Mouse (Mus musculus) gastrocnemius, postnatal 4 days (tissue): ENCODE measurements around the gene Glt8d2. TPM values are rescaled to one million over a fixed set of nuclear protein-coding genes. Genes with fewer than 3 reads are reported as not detected.

Experiments
- DNase-seq, 2 experiments: peaks; one replicate each; pipeline ENCODE4 v3.0.0; 2021 to 2022; ENCODE audit warnings: low spot score in 2 of 2, mixed read lengths in 2 of 2
- long read RNA-seq, 2 experiments: library from polyadenylated mRNA; stranded (forward); transcript quantifications; one replicate each; pipeline ENCODE4 v2.0.0; 2021
- total RNA-seq, 2 experiments: library from RNA; stranded (reverse); gene quantifications; 2 replicates each; pipeline ENCODE4 v1.2.3; 2021

Gene Glt8d2
- total RNA-seq, result 10 to 100 TPM; 15.8 to 17.4 TPM
- long read RNA-seq, experiment 1, transcript Glt8d2-201 (10 exons, 2,153 nt), result major isoform, 10 of 10 reads
- long read RNA-seq, experiment 1, partial matches to known transcripts, result 0 of 10 reads
- long read RNA-seq, experiment 1, other reads (novel, unspliced or antisense), result 0 of 10 reads
- long read RNA-seq, experiment 2, transcript Glt8d2-201 (10 exons, 2,153 nt), result major isoform, 13 of 15 reads
- long read RNA-seq, experiment 2, partial matches to known transcripts, result 1 of 15 reads
- long read RNA-seq, experiment 2, other reads (novel, unspliced or antisense), result 1 of 15 reads

GRCm38 (mm10) chr10:82690494-82690893 lies at the start of gene Glt8d2:
TSS of gene Glt8d2 (minus strand) at chr10:82690650.
- peak; percentile 57 to 81 for DNase-seq

GRCm38 (mm10) chr10:82699296-82699941 lies 9.0 kb upstream of the Glt8d2 start:
- no peak for DNase-seq

GRCm38 (mm10) chr10:82698712-82699261 lies 8.3 kb upstream of the Glt8d2 start:
- DNase-seq, result peak; percentile 86 to 92

- no peak for DNase-seq
These were observed 7.0 kb upstream of the Glt8d2 start for GRCm38 (mm10) chr10:82697305-82697898.

GRCm38 (mm10) chr10:82696453-82697079 lies 6.1 kb upstream of the Glt8d2 start:
- no peak for DNase-seq

GRCm38 (mm10) chr10:82695956-82696355 lies 5.5 kb upstream of the Glt8d2 start, which contains the start of gene Hcfc2:
TSS of gene Hcfc2 (plus strand) at chr10:82696160.
- DNase-seq, result no peak

- DNase-seq, result no peak
These were observed 704 bp downstream of the Glt8d2 start for GRCm38 (mm10) chr10:82689681-82690211.

GRCm38 (mm10) chr10:82685440-82685839 lies 5.0 kb downstream of the Glt8d2 start:
- DNase-seq, result no peak

GRCm38 (mm10) chr10:82681639-82682038 lies 8.8 kb downstream of the Glt8d2 start:
- DNase-seq, result no peak

GRCm38 (mm10) chr10:82680769-82681168 lies 9.7 kb downstream of the Glt8d2 start:
- no peak for DNase-seq

GRCm38 (mm10) chr10:82676949-82677348 lies 13.5 kb downstream of the Glt8d2 start:
- peak in 1 of 2 experiments; percentile 37 for DNase-seq

GRCm38 (mm10) chr10:82670205-82670604 lies 20.2 kb downstream of the Glt8d2 start:
- DNase-seq, result no peak

- peak; percentile 67 to 86 for DNase-seq
These were observed 23.8 kb downstream of the Glt8d2 start for GRCm38 (mm10) chr10:82666436-82667234.

- DNase-seq, result no peak
These were observed 24.5 kb downstream of the Glt8d2 start for GRCm38 (mm10) chr10:82665951-82666350.

GRCm38 (mm10) chr10:82663289-82663688 lies 27.2 kb downstream of the Glt8d2 start:
- DNase-seq, result no peak

- DNase-seq, result no peak
These were observed 28.0 kb downstream of the Glt8d2 start for GRCm38 (mm10) chr10:82662267-82662990.

GRCm38 (mm10) chr10:82661820-82662219 lies 28.6 kb downstream of the Glt8d2 start:
- no peak for DNase-seq

GRCm38 (mm10) chr10:82654581-82654980 lies 35.9 kb downstream of the Glt8d2 start:
- peak in 1 of 2 experiments; percentile 51 for DNase-seq

- no peak for DNase-seq
These were observed 37.8 kb downstream of the Glt8d2 start for GRCm38 (mm10) chr10:82652625-82653024.

GRCm38 (mm10) chr10:82651221-82651620 lies 39.2 kb downstream of the Glt8d2 start:
- DNase-seq, result no peak
